Mouse (Mus musculus): ENCODE measurements around the gene Ldlrad3.

DNA sequence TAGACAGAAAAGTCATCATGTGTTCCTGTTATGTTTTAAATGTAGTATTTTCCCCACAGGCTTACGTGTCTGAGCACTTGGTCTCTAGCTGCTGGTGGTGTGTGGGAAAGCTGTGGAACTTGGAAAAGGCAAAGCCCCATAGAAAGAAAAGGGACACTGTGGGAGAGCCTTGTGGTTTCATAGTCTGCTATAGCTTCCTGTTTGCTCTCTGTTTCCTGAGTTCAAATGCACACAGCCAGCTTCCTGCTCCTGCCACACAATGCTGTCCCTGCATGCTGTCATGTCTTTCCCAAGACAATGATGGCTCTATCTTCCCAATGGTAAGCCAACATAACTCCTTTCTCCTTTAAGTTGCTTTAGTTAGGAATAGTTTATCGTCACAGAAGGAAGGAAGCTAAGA lies 194.5 kb downstream of the Ldlrad3 start:
- TF ChIP-seq CTCF (IDR thresholded peaks at IDR 0.05; ENCODE audit: low read depth) (no peak), EP300 (IDR thresholded peaks at IDR 0.05; ENCODE audit: low read depth) (no peak)

Measured in liver, postnatal 0 days (tissue).